Mouse (Mus musculus) midbrain, embryonic 12.5 days (tissue): ENCODE measurements around the gene Hoxb6. TPM values are rescaled to one million over a fixed set of nuclear protein-coding genes. Genes with fewer than 3 reads are reported as not detected.

Experiments used
- ATAC-seq: fragments of 200-750 bp; cut with Nextera tagmentation; 2 replicates; pipeline ENCODE4 v1.8.0; 2017; ENCODE audit warnings: low read depth, moderate TSS enrichment, moderate library complexity; ENCODE audit not compliant: low FRiP score
- H3K27ac ChIP-seq: fragments of 300-500 bp; sonication (generic); replicated peaks from 2 replicates; pipeline ENCODE4 v1.5.1; 2016; ENCODE audit warnings: mild to moderate bottlenecking
- H3K27me3 ChIP-seq: fragments of 300-500 bp; sonication (generic); 2 replicates; pipeline ENCODE4 v1.6.1; 2016; ENCODE audit warnings: mild to moderate bottlenecking
- H3K36me3 ChIP-seq: fragments of 300-500 bp; sonication (generic); 2 replicates; pipeline ENCODE4 v1.6.1; 2016
- H3K4me1 ChIP-seq: fragments of 300-500 bp; sonication (generic); 2 replicates; pipeline ENCODE4 v1.6.1; 2016
- H3K4me2 ChIP-seq: fragments of 300-500 bp; sonication (generic); replicated peaks from 2 replicates; pipeline ENCODE4 v1.6.1; 2016; ENCODE audit warnings: mild to moderate bottlenecking, moderate library complexity
- H3K4me3 ChIP-seq: fragments of 300-500 bp; sonication (generic); 2 replicates; pipeline ENCODE4 v1.5.1; 2016; ENCODE audit warnings: mild to moderate bottlenecking
- H3K9ac ChIP-seq: fragments of 300-500 bp; sonication (generic); replicated peaks from 2 replicates; pipeline ENCODE4 v1.6.1; 2016; ENCODE audit warnings: mild to moderate bottlenecking, moderate library complexity
- H3K9me3 ChIP-seq: fragments of 300-500 bp; sonication (generic); 2 replicates; pipeline ENCODE4 v1.6.1; 2016; ENCODE audit warnings: mild to moderate bottlenecking
- WGBS: fragments of 180-500 bp; shearing (Covaris S2); methylation state at CpG from one replicate; pipeline ENCODE4 v1.1.7; 2016; 5-methylcytosine and 5-hydroxymethylcytosine counted together
- polyA plus RNA-seq: library from polyadenylated mRNA; unstranded; fragments of >200 nt; fragmentation: Nextera tagmentation; extraction: Ambion mirVana; gene quantifications from 2 replicates; pipeline ENCODE4 v1.2.1, GENCODE M21; 2016

The Hoxb6 gene
- polyA plus RNA-seq, 1 experiment from 2014 or later: not detected

DNA sequence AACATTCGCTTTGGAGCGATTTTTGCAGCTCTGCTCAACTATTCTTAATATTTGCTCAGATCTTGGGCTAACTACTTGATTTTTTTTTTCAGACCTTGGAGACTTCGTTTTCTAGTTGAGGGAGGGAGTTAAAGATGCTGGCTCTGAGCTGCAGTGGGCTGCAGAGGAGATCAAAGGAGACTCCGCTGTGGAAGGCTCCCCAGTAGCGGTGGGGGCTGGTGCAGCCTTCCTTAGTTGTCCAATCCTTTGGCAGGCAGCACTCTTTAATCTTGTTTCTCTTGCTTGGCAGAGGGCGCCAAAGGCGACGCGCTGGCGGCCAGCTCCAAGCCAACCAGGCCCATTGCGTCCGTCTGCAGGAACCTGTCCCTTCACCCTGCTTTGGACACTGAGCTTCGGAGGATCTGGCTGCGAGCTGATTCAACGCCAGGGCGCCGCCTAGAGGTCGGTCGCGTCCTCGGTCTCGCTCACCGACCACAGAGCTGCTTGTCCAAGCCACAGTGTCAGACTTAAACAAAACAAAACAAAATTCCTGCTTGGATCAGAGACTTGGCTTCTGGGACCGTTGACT, 30.9 kb upstream of the Hoxb6 start:
- no peak overlapping the region for H3K4me2 ChIP-seq
- no peaks in the 10 kb centered on the region for H3K9me3 ChIP-seq
- no peak overlapping the region for H3K4me3 ChIP-seq
- H3K27ac ChIP-seq: no peak overlapping the region
- peaks cover 100% of the 10 kb centered on the region for H3K27me3 ChIP-seq
- no peaks in the 10 kb centered on the region; the same call in 1 of the 2 replicates for H3K4me1 ChIP-seq
- H3K36me3 ChIP-seq: no peaks in the 10 kb centered on the region
- ATAC-seq: no peak
- WGBS: 1% methylated on average over 24 of the region's 24 CpGs
- no peak overlapping the region for H3K9ac ChIP-seq

DNA sequence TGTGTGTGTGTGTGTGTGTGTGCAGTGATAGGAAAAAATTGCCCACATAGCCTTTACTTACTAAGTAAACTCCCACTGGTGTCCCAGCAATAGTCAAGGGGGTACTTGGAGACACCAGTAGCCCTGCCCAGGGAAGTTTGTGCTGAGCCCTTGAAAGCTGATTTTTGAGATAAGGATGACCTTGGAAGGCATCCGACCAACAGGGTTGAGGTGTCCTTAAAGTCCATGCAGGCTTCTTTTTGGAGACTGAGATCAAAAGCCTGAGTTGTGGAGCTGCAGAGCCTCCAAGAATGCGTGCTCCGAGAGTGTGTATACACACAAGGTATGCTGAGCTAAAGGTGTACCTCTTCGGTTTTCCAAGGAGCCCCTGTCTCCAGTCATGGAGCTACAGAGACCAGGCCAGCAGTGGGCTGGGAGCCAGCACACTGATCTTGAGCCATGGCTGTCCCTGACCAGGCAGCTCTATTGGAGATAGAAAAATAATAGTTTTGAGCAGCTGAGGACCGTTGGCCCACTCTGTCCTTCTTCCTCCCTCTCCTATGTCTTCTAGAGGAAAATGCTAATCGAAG, 29.9 kb upstream of the Hoxb6 start:
- H3K4me2 ChIP-seq: no peak overlapping the region
- H3K36me3 ChIP-seq: no peaks in the 10 kb centered on the region
- no peaks in the 10 kb centered on the region; the same call in 1 of the 2 replicates for H3K4me1 ChIP-seq

DNA sequence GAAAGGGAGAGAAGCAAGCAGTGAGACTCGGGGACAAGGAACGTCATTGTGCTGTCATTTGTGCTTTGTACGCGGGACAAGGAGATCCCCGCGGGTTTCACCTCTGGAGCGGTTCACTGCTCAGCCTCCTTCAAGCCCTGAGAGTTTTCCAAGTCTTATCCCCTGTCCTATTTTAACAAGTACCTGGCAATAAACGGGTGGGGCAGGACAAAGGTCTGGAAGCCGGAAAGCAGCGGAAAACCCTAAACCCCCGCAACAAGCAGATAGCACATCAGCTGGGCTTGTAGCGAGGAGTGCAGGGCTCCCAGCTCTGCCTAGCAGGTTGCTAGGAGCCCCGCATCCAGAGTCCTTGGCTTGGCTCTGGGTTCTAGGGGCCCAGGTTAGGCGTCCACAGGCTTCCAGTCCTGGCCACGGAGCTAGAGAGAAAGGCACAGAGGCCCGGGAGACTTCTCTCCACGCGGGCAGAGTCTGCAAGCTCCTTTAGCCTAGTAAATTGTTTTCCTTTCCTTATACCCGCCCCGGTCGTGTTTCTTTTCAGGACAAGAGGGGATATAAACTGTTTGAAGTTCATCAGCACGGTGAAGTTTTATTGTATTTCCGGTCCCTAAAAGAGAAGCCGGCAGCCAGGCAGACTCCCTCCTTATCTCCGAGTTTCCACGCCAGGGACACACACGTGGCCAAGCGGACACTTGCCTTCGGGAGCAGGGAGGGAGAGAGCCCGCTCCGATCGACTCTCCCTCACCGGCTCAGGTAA, 28.5 kb upstream of the Hoxb6 start:
- peaks cover 96% of the 10 kb centered on the region for H3K27me3 ChIP-seq
- no peaks in the 10 kb centered on the region for H3K9me3 ChIP-seq
- H3K9ac ChIP-seq: no peak overlapping the region
- H3K4me3 ChIP-seq: no peak overlapping the region
- H3K4me2 ChIP-seq: no peak overlapping the region
- no peak for ATAC-seq
- H3K27ac ChIP-seq: no peak overlapping the region
- under 1% methylated on average over 33 of the region's 33 CpGs for WGBS
- H3K4me1 ChIP-seq: no peaks in the 10 kb centered on the region; the same call in 1 of the 2 replicates
- no peaks in the 10 kb centered on the region for H3K36me3 ChIP-seq

More for the DNA sequence above, 29.9 kb upstream of the Hoxb6 start:
- H3K9me3 ChIP-seq: no peaks in the 10 kb centered on the region
- no peak overlapping the region for H3K27ac ChIP-seq
- ATAC-seq: no peak
- H3K27me3 ChIP-seq: peaks cover 100% of the 10 kb centered on the region
- no peak overlapping the region for H3K4me3 ChIP-seq
- no peak overlapping the region for H3K9ac ChIP-seq
- 16% methylated on average over 6 of the region's 6 CpGs for WGBS

DNA sequence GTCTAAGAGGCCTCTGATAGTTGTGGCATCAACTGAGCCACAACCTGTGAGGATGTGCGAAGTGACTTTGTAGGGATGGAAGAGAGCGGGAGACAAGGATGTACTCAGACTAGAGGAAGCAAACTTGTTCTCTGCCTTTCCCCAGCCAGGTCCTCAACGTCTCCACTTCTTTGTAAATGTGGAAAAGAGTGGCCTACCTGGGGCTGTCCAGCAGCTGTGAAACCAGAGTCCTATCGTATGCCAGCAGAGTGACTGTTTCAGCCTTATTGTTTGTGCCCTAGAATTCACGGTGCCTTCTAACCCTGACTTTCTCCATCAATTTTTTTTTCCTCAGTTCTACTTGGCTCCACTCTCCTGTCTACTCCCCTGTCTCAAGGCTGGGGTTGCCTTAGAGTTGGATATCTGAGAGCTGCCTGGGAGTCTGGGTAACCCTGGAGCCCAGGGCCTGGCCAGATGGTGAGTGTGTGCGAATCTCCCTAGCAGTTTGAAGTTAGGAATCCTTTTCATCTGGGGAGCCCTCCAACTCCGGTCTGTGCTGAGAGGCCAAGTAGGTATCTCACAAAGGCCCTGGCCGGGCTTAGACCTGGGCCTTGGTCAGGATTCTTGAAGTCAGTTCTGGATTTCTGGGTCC, 27.8 kb upstream of the Hoxb6 start:
- Histone ChIP-seq H3K9me3 (no peaks in the 10 kb centered on the region), H3K27me3 (peaks cover 96% of the 10 kb centered on the region), H3K27ac (no peak overlapping the region), H3K4me3 (no peak overlapping the region), H3K4me2 (no peak overlapping the region), H3K4me1 (no peaks in the 10 kb centered on the region; the same call in 1 of the 2 replicates), H3K9ac (no peak overlapping the region), H3K36me3 (no peaks in the 10 kb centered on the region)
- ATAC-seq: no peak
- under 1% methylated on average over 8 of the region's 8 CpGs for WGBS

DNA sequence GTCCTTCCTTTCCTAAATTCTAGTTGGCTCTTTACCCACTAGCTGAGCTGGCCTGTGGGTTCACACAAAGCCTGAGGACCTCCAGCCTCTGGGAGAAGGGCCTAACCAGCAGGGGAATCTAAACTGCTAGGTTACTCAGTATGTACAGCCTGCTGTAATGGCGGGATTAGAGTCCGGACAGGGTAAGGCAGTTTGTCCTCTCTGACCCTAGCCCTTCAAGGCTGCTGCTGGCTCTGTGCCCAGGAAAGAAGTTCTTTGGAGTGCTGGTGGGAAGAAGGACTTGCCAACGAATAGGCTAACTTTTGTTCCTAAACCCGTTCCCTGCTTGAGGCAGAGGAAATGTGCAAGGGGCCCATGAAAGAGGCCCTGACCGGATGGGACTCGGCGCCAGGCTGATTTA, 26.3 kb upstream of the Hoxb6 start:
- WGBS: under 1% methylated on average over 7 of the region's 7 CpGs
- no peak overlapping the region for H3K9ac ChIP-seq
- H3K27me3 ChIP-seq: peaks cover 96% of the 10 kb centered on the region
- no peaks in the 10 kb centered on the region for H3K36me3 ChIP-seq
- no peak overlapping the region for H3K4me3 ChIP-seq
- no peaks in the 10 kb centered on the region for H3K9me3 ChIP-seq
- ATAC-seq: no peak
- H3K27ac ChIP-seq: no peak overlapping the region
- H3K4me2 ChIP-seq: no peak overlapping the region
- H3K4me1 ChIP-seq: no peaks in the 10 kb centered on the region

DNA sequence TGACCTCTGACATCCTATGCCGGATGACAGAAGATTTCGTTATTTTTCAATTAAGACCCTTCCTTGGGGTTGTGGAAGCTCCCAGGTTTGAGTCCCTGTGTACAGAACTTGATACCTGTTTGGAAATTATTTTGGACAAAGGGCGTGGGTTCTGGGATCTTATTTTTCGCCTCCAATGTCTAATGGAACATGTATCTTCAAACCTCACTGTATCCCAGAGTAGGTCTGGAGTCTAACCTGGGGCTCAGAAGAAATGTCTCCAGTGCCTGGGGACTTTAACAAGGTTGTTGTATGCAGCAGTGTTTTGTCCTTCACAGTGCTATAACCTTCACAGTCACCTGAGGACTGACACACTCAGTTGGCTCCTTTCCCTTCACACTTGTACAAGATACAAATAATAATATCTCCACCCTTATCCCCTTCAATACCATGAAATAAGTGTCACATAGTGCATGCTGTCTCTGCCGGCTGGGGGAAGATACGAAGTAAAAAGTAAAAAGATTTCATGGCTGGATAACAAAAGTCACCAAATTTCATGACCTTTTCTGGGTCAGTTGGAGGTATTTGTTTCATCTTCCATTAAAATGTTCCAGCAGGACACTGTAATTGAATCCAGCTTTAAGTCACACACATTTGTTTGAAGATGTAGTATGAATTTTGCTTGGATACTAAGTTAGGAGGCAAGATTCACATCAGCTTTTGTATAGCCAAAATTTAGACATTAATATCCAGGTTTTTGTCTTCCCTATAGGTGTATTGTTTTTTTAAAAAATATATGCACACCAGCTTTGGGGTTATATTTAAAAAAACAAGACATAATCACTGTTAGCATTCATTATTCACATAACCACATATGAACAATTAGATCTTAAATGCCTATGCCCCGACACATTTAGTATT, 25.0 kb upstream of the Hoxb6 start:
- Histone ChIP-seq H3K4me2 (no peak overlapping the region), H3K4me1 (0 out of 2 replicates have a peak, but pooled peaks cover 3% of the 10 kb centered on the region)
- 12% methylated on average over 7 of the region's 7 CpGs for WGBS

DNA sequence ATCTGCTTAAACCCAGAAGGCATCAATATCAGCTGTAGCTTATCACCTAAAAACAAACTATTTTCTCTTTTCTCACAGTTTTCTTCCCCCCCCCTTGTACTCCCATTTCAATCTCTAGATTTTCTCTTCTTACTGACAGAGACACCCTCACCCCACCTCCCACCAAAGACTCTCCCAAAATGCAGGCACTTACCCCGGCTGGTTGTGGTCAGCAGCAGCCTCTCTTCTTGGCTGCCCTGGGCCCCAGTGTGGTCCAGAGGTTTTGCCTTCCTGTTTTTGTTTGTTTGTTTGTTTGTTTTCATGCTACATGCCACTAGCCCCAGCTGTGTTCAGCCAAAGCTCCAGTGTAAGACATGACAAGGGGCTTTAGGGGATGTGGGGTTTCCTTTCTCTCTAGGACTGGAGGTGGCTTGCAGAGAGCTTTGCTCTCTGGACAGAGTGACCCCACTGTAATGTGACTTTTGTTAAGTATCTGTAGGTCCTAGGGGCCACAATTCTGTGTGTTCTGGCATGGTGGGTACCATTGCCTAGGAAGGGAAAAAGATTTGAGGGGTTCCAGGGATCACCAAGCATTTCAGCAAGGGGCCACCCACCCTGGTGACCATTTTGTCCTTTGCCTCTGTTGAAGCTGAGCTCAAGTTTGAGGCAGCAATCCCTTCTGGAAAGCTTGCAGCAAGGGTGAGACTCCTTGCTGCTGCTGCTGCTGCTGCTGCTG, 24.1 kb upstream of the Hoxb6 start:
- H3K36me3 ChIP-seq: no peaks in the 10 kb centered on the region
- no peak for ATAC-seq
- H3K4me3 ChIP-seq: no peak overlapping the region
- no peak overlapping the region for H3K4me2 ChIP-seq
- no peaks in the 10 kb centered on the region for H3K9me3 ChIP-seq
- no peak overlapping the region for H3K27ac ChIP-seq
- WGBS: 4% methylated on average over 1 of the region's 1 CpGs
- H3K4me1 ChIP-seq: 0 out of 2 replicates have a peak, but pooled peaks cover 7% of the 10 kb centered on the region
- no peak overlapping the region for H3K9ac ChIP-seq
- H3K27me3 ChIP-seq: peaks cover 96% of the 10 kb centered on the region

More for the DNA sequence above, 25.0 kb upstream of the Hoxb6 start:
- peaks cover 96% of the 10 kb centered on the region for H3K27me3 ChIP-seq
- no peaks in the 10 kb centered on the region for H3K9me3 ChIP-seq
- no peaks in the 10 kb centered on the region for H3K36me3 ChIP-seq
- H3K27ac ChIP-seq: no peak overlapping the region
- no peak overlapping the region for H3K9ac ChIP-seq
- no peak for ATAC-seq
- no peak overlapping the region for H3K4me3 ChIP-seq

DNA sequence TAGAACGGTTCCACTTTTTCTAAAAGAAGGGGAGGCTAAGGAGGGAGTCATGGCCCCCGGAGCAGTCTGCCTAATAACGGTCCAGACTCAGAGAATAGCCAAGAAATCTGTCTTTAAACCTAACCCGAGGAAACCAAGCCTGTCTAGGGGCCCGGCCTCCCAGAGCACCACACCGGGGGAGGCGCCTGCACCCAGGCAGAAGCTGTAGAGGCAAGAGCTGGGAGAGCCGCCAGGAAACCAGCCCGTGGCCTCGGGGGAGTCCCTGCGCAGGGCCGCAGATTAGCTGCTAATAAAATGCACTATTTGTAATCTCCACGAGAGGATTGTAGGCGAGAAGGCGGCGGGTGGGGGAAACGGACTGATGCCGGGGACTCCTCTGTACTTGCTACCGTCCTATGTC, 22.4 kb upstream of the Hoxb6 start:
- Histone ChIP-seq H3K9ac (no peak overlapping the region), H3K4me3 (no peak overlapping the region), H3K4me1 (0 out of 2 replicates have a peak, but pooled peaks cover 7% of the 10 kb centered on the region), H3K27me3 (peaks cover 96% of the 10 kb centered on the region), H3K27ac (no peak overlapping the region), H3K36me3 (no peaks in the 10 kb centered on the region), H3K4me2 (no peak overlapping the region), H3K9me3 (no peaks in the 10 kb centered on the region)
- ATAC-seq: no peak
- WGBS: under 1% methylated on average over 19 of the region's 19 CpGs

DNA sequence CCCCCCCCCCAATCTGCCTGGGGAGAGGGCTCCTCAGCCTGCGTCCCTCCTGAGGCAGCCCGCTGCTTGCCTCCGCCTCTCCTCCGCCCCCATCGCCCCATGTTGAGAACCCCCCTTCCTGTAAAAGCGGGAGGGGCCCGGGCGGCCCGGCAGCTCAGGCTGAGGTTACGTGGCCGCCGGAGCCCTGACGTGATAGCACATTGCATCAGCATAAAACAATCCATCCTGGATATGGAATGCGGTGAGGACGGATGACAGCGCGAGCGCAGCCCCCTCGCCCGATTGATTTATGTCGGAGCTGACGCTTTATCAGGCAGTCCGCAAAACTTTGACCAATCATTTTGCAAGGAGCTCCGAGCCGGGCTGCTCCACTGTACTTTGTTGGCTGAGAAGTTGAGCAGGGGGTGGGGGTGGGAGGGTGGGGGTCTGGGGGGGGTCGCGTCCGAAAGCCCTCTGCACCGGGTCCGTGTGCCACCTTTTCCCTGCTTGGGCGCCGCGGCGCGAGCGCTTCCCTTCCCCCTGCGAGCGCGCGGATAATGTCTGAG, 21.2 kb upstream of the Hoxb6 start, which contains the start of gene Hoxb9:
Hoxb9 (plus strand) TSS at position 462 of the 545 bp plus-strand sequence.
- H3K4me3 ChIP-seq: no peak within 1 kb of the TSS
- under 1% methylated on average over 40 of the region's 40 CpGs for WGBS
- 0 out of 2 replicates have a peak, but pooled peaks cover 7% of the 10 kb centered on the region for H3K4me1 ChIP-seq
- no peak within 1 kb of the TSS for H3K4me2 ChIP-seq
- no peak for ATAC-seq
- H3K9ac ChIP-seq: no peak within 1 kb of the TSS
- H3K27ac ChIP-seq: no peak within 1 kb of the TSS
- peaks cover 96% of the 10 kb centered on the region for H3K27me3 ChIP-seq
- H3K36me3 ChIP-seq: no peaks in the 10 kb centered on the region
- no peaks in the 10 kb centered on the region for H3K9me3 ChIP-seq

DNA sequence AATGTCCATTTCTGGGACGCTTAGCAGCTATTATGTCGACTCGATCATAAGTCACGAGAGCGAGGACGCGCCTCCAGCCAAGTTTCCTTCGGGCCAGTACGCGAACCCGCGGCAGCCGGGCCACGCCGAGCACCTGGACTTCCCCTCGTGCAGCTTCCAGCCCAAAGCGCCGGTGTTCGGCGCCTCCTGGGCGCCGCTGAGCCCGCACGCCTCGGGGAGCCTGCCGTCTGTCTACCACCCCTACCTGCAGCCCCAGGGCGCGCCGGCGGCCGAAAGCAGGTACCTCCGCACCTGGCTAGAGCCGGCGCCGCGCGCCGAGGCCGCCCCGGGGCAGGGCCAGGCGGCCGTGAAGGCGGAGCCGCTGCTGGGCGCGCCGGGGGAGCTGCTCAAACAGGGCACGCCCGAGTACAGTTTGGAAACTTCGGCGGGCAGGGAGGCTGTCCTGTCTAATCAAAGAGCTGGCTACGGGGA, 20.7 kb upstream of the Hoxb6 start:
- Histone ChIP-seq H3K4me2 (no peak overlapping the region), H3K4me1 (0 out of 2 replicates have a peak, but pooled peaks cover 7% of the 10 kb centered on the region), H3K9ac (no peak overlapping the region), H3K27me3 (peaks cover 96% of the 10 kb centered on the region), H3K4me3 (no peak overlapping the region), H3K9me3 (no peaks in the 10 kb centered on the region), H3K27ac (no peak overlapping the region), H3K36me3 (no peaks in the 10 kb centered on the region)
- no peak for ATAC-seq
- WGBS: under 1% methylated on average over 52 of the region's 52 CpGs
